Mouse (Mus musculus) heart, postnatal 10 days (tissue): ENCODE measurements around the gene Sde2. TPM values are rescaled to one million over a fixed set of nuclear protein-coding genes. Genes with fewer than 3 reads are reported as not detected.

ENCODE experiments used
- DNase-seq, 2 experiments: peaks; one replicate each; pipeline ENCODE4 v3.0.0; 2021
- intact Hi-C: fragments of 180-260 bp; cut with DNase I; formaldehyde crosslinking; loops from one replicate; pipeline ENCODE4 v1.15.1; 2025
- total RNA-seq, 2 experiments: library from RNA; stranded (reverse); gene quantifications; 2 replicates each; pipeline ENCODE4 v1.2.3; 2021

Sde2 gene
- total RNA-seq = 10 to 100 TPM; 15.1 to 15.8 TPM

- intact Hi-C loops = no loop called here
Observed at GRCm38 (mm10) chr1:180850316-180851270, at the start of gene Sde2. Sde2 (plus strand) TSS chr1:180851127.

GRCm38 (mm10) chr1:180801466-180801994 lies 49.4 kb upstream of the Sde2 start:
- intact Hi-C loops = no loop called here
- DNase-seq = no peak

More at GRCm38 (mm10) chr1:180850316-180851270, at the start of gene Sde2:
- DNase-seq = peak; percentile 100

GRCm38 (mm10) chr1:180803881-180804280 lies 47.0 kb upstream of the Sde2 start:
- intact Hi-C loops = no loop called here
- DNase-seq = no peak

- no peak for DNase-seq
- intact Hi-C loops = no loop called here
Observed at GRCm38 (mm10) chr1:180808831-180809230, 42.1 kb upstream of the Sde2 start.

- intact Hi-C loops = loop anchor here (2.0 kb wide), 2 partner anchors 32 to 90 kb away; no protein-coding TSS in a partner anchor
- DNase-seq = no peak
Observed at GRCm38 (mm10) chr1:180810976-180811375, 40.0 kb upstream of the Sde2 start.

- DNase-seq = peak in 1 of 2 experiments; percentile 43
- intact Hi-C loops = loop anchor here (2.0 kb wide), 3 partner anchors 33 to 91 kb away; no protein-coding TSS in a partner anchor
Observed at GRCm38 (mm10) chr1:180811596-180812462, 39.1 kb upstream of the Sde2 start.

- peak; percentile 73 for DNase-seq
- intact Hi-C loops = loop anchor here (1.0 to 2.0 kb wide), 2 partner anchors 36 to 44 kb away; no protein-coding TSS in a partner anchor
Observed at GRCm38 (mm10) chr1:180812463-180813408, 38.2 kb upstream of the Sde2 start.

- intact Hi-C loops = loop anchor here (1.0 to 2.0 kb wide), 2 partner anchors 35 to 45 kb away; no protein-coding TSS in a partner anchor
- DNase-seq = peak; percentile 96
Observed at GRCm38 (mm10) chr1:180813409-180813884, 37.5 kb upstream of the Sde2 start.

DNA sequence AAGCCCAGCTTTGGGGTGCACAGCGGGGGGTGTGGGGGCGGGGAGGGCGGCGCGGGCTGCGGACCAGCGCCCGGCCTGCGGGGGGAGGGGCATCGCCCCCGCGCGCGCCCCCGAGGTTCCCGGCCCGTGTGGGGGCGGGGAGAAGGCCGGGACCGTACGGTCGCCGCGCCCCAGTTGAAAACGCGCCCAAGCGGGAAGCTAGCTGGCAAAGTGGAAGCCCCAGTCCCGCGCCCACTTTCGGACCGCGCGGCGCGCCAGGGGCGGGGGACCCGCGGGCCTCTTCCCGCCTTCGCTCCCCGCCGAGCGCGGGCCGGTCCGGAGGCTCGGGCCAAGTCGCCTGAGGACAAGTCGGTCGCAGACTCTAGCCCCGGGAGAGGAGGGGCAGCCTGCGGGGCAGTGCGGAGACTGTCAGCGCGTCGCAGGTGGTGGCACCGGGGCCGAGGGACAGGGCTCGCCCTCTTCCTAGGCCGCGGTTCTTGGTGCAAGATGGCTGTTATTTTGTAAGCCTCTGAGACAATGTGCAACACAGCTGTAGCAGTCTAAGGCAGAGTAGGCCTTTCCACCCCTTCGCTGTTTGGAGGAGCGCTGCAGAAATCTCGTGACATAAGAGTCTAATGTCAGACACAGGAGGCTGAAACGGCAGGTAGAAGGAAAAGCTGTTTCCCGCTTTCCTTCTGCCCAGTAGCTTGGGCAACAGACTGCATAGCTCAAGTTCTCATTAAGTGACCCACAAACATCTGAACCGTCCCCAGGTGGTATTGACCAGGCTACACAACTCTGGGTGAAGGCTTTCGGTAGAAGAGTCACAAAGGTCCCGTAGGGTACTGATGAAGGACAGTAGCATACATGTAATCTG lies 36.8 kb upstream of the Sde2 start, which contains the start of gene H3f3a:
H3f3a (minus strand) TSS at position 59 of the 856 bp plus-strand sequence.
- intact Hi-C loops = loop anchor here (1.0 to 2.0 kb wide), 2 partner anchors 34 to 45 kb away; no protein-coding TSS in a partner anchor
- DNase-seq = peak; percentile 91 to 92

DNA sequence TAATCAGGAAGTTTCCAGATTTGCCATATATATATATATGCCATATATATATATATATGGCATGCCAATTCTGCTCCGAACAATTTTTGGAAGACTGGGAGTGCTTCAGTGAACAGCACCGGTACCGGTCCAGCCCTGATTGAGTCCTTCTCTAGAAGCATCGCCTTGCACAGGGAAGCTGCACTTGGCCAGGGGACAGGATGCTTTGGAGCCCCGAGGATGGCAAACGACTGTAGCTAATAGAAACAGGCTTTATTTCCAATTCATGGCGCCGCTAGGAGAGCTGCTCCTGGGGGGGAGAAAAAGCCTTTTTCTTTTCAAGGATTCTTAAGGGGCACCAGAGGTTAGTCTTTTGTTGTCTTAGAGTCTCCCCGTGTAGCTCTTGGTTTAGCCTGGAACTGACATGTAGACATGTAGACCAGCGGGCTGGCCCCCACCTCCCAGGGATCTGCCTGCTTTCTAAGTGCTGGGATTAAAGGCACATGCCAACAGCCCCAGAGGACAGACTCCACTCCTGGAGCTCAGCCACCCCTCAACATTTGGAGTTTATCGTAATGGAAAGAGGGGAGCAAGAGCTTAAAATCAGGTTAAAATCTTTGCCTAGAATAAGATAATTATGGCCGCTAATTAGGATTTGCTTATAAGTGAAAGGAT lies 35.4 kb upstream of the Sde2 start:
- intact Hi-C loops = no loop called here
- DNase-seq = no peak

DNA sequence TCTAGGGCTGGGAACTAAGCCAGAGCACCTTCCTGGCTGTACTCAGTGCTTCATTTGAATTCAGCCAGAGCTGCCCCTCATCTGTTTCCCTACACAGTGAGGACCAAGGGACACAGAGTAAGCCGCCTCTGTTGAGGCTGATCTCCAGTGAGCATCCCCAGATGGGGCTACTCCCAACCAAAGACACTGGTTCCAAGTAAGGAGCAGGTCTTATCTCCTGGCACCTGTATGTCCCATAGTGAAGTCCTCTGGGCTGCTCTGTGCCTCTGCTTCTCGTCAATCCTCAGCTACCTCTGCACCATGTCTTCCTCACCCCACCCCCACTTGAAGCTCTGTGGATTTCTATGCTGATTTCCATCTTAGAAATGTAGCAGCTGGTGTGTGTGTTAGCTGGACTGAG lies 32.9 kb upstream of the Sde2 start:
- DNase-seq = no peak
- intact Hi-C loops = no loop called here

- intact Hi-C loops = no loop called here
- DNase-seq = no peak
Observed at GRCm38 (mm10) chr1:180821101-180821500, 29.8 kb upstream of the Sde2 start.

DNA sequence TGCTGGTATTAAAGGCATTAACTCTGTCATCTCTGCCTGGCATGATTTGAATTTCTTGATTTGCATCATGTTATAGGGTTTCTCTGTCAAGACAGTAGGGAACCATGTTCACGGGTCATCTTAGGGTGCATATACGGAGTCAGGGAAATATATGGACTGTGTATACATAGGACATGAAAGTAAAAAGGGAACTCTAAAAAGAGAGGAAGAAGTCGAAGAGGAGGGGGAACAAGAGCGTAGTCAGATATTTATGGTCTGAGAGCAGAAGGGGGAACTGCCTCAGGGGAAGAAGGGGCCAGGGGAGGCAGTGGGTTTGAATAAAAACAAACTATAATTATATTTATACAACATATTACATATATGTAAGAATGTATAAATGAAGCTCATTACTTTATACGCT lies 28.7 kb upstream of the Sde2 start:
- DNase-seq = no peak
- intact Hi-C loops = no loop called here

DNA sequence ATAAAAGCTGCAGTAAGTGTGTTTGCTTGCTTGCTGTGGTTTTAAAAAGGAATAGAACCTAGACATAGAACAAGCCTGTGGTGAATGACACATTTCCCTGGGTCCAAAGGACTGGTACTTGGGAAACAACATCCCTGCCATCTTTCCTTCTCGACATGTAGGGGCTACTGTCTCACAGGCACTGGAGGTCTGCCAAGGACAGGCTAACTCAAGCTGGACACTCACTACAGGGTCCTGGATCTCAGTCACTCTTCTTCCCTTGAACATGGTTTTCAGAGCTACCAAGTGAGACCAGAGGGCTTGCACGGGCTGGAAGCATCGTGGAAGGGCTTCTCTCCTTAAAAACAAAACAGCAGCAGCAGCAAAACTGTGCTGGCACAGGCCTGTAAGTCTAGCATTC lies 27.2 kb upstream of the Sde2 start:
- intact Hi-C loops = no loop called here
- no peak for DNase-seq

DNA sequence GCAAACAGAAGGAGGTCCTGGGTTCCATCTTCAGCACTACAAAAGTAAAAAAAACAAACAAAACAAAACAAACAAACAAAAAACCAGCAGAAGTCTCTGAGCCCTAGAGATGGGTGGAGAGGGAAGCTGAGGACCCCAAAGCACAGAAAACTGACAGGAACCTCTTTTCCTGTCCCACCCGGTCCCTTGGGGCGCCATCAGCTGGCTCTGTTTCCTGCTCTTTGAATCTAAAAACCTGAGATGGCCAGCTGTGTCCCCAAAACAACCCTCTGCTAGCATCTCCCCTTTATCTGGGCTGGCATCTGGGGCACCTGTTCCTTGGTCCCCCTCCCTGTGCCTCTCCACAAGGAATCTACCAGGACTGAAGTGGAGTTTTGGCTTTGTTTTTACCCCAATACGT lies 26.2 kb upstream of the Sde2 start:
- intact Hi-C loops = no loop called here
- DNase-seq = peak in 1 of 2 experiments; percentile 52

DNA sequence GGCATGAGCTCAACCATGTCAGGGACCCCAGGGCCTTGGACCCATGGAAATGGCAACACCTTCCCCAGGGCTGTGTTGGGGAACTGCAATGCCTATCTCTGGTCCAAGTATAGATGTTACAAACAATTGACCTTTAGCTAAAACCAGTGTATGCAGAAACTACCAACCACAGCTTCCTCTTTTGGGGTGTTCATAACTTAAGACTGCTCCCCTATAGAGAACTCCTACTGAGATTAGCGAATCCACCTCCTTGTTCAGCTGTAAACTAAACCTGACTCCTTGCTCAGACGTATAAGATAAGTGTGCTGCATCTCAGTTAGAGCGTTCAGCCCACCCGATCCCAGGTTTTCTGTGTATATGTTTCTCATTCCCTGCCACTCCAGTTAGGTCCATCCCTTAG lies 24.3 kb upstream of the Sde2 start:
- intact Hi-C loops = no loop called here
- DNase-seq = no peak

DNA sequence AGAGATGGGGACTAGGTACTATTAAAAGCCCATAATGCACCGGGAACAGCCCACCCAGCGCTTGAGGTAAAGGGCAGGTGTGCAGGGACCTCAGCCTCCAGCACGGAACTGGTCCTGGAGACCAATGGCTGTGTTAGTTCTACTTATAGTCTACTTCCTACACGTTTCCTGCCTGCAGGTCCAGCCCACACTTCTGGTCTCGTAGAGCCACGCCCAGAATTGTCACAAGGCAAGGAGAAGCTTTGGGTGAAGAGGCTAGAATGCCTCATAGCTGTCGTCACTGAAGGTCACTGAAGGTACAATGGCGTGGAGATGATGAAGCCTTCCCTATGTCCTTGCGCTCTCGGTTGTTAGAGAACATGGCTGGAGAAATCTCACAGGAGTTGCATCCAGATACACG lies 21.2 kb upstream of the Sde2 start:
- intact Hi-C loops = no loop called here

DNA sequence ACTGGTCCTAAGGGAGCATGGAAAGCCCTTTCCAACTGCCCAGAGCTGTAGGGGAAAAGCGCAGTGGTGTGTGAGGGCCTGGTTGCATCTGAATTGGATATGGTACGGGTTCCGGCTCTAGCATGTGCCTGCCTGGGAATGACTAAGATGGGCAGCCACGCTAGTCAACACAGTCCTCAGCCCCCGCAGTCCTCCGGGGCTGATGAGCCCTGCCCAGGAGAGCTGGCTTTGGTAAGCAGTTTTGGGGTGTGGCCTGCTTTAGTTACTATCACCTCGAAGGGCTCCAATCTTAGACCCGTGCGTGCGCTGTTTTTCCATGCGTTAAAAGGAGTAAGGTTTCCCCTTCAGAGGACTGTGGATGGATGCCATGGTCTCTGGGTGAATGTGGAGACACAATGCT lies 20.8 kb upstream of the Sde2 start:
- DNase-seq = peak in 1 of 2 experiments; percentile 16

More for the DNA sequence above, 21.2 kb upstream of the Sde2 start:
- DNase-seq = no peak

More for the DNA sequence above, 20.8 kb upstream of the Sde2 start:
- intact Hi-C loops = no loop called here
